Mouse (Mus musculus) heart, embryonic 14.5 days (tissue): ENCODE measurements around the gene Gapvd1. TPM values are rescaled to one million over a fixed set of nuclear protein-coding genes. Genes with fewer than 3 reads are reported as not detected.
"Not testable (repeated sequence)": the region's sequence is repeated elsewhere in the genome, so short reads cannot be mapped to it uniquely, and the experiment has no call there.

Source experiments
- ATAC-seq: fragments of 200-750 bp; cut with Nextera tagmentation; 2 replicates; pipeline ENCODE4 v1.8.0; 2017; ENCODE audit warnings: low read depth, moderate TSS enrichment; ENCODE audit not compliant: insufficient number of reproducible peaks, insufficient read depth, low FRiP score
- H3K27ac ChIP-seq, 2 experiments: fragments of 200-500 bp in 1 of 2; fragments of 300-500 bp in 1 of 2; sonication (generic) in 1 of 2; replicated peaks in 1 of 2; 2 replicates each; pipeline ENCODE4 v1.5.1; 2012 to 2014; ENCODE audit warnings: low read depth in 2 of 2, low read length in 2 of 2, control low read depth in 1 of 2, mild to moderate bottlenecking in 1 of 2, mixed read lengths in 1 of 2; ENCODE audit not compliant: control insufficient read depth in 1 of 2, insufficient read depth in 1 of 2
- H3K27me3 ChIP-seq: fragments of 300-500 bp; sonication (generic); 2 replicates; pipeline ENCODE4 v1.6.1; 2014; ENCODE audit warnings: mild to moderate bottlenecking, low read length, control low read depth; ENCODE audit not compliant: control insufficient read depth, insufficient read depth
- H3K36me3 ChIP-seq: fragments of 300-500 bp; sonication (generic); 2 replicates; pipeline ENCODE4 v1.6.1; 2014; ENCODE audit warnings: mild to moderate bottlenecking, control low read depth, low read length, mixed read lengths; ENCODE audit not compliant: control insufficient read depth, insufficient read depth
- H3K4me1 ChIP-seq, 2 experiments: fragments of 200-500 bp in 1 of 2; fragments of 300-500 bp in 1 of 2; sonication (generic) in 1 of 2; 2 replicates each; pipeline ENCODE4 v1.6.1; 2012 to 2014; ENCODE audit warnings: low read length in 2 of 2, control low read depth in 1 of 2, mixed read lengths in 1 of 2; ENCODE audit not compliant: control insufficient read depth in 2 of 2, insufficient read depth in 2 of 2
- H3K4me2 ChIP-seq: fragments of 300-500 bp; sonication (generic); 2 replicates; pipeline ENCODE4 v1.6.1; 2014; ENCODE audit warnings: mild to moderate bottlenecking, low read length
- H3K4me3 ChIP-seq, 2 experiments: fragments of 200-500 bp in 1 of 2; fragments of 300-500 bp in 1 of 2; sonication (generic) in 1 of 2; 2 replicates each; pipeline ENCODE4 v1.5.1; 2012 to 2014; ENCODE audit warnings: low read length in 2 of 2, mild to moderate bottlenecking in 2 of 2, control low read depth in 1 of 2, low read depth in 1 of 2, moderate library complexity in 1 of 2; ENCODE audit not compliant: control insufficient read depth in 1 of 2, insufficient read depth in 1 of 2
- H3K9ac ChIP-seq: fragments of 300-500 bp; sonication (generic); 2 replicates; pipeline ENCODE4 v1.6.1; 2014; ENCODE audit warnings: mild to moderate bottlenecking, low read length
- H3K9me3 ChIP-seq: fragments of 300-500 bp; sonication (generic); 2 replicates; pipeline ENCODE4 v1.6.1; 2016; ENCODE audit warnings: low read length, control low read depth; ENCODE audit not compliant: control insufficient read depth
- WGBS: fragments of 180-500 bp; shearing (Covaris S2); extraction: QIAGEN DNeasy Blood & Tissue Kit; methylation state at CpG from one replicate; pipeline ENCODE4 v1.1.7; 2014; 5-methylcytosine and 5-hydroxymethylcytosine counted together
- polyA plus RNA-seq: library from polyadenylated mRNA; unstranded; fragments of >200 nt; fragmentation: Nextera tagmentation; extraction: Ambion mirVana; gene quantifications from 2 replicates; pipeline ENCODE4 v1.2.1, GENCODE M21; 2014

The Gapvd1 gene
- polyA plus RNA-seq, 1 experiment from 2014 or later: 66.2 TPM

GRCm38 (mm10) chr2:34770951-34771350, 15.9 kb upstream of the Gapvd1 start:
- H3K4me1 ChIP-seq: peaks cover 8 to 34% of the 10 kb centered on the region in 2 experiments
- H3K36me3 ChIP-seq: peaks cover 35% of the 10 kb centered on the region
- peak overlapping the region; percentile 86 to 88 for H3K4me3 ChIP-seq
- peak overlapping the region; percentile 98 for H3K9ac ChIP-seq
- no peaks in the 10 kb centered on the region for H3K9me3 ChIP-seq
- H3K27ac ChIP-seq: peak overlapping the region; percentile 87 to 92
- no peak for ATAC-seq
- H3K4me2 ChIP-seq: peak overlapping the region; percentile 79
- no peaks in the 10 kb centered on the region for H3K27me3 ChIP-seq
- WGBS: 3% methylated on average over 6 of the region's 6 CpGs

GRCm38 (mm10) chr2:34770049-34770448, 15.0 kb upstream of the Gapvd1 start:
- Histone ChIP-seq H3K9me3 (no peaks in the 10 kb centered on the region), H3K27ac (no peak overlapping the region), H3K4me3 (no peak overlapping the region), H3K36me3 (peaks cover 26% of the 10 kb centered on the region), H3K27me3 (no peaks in the 10 kb centered on the region), H3K4me1 (peaks cover 8 to 25% of the 10 kb centered on the region in 2 experiments), H3K9ac (no peak overlapping the region), H3K4me2 (peak overlapping the region; percentile 79; the same call in 1 of the 2 replicates)
- no peak for ATAC-seq
- WGBS: 91% methylated on average over 2 of the region's 2 CpGs

GRCm38 (mm10) chr2:34764801-34765200, 9.8 kb upstream of the Gapvd1 start:
- no peak overlapping the region for H3K4me3 ChIP-seq
- H3K27me3 ChIP-seq: no peaks in the 10 kb centered on the region
- H3K4me1 ChIP-seq: no peaks in the 10 kb centered on the region
- no peaks in the 10 kb centered on the region for H3K9me3 ChIP-seq
- no peak overlapping the region for H3K4me2 ChIP-seq
- no peak for ATAC-seq
- no peaks in the 10 kb centered on the region for H3K36me3 ChIP-seq
- no peak overlapping the region for H3K9ac ChIP-seq
- no peak overlapping the region for H3K27ac ChIP-seq
- WGBS: 68% methylated on average over 12 of the region's 12 CpGs

GRCm38 (mm10) chr2:34762872-34763271, 7.8 kb upstream of the Gapvd1 start:
- Histone ChIP-seq H3K4me2 (no peak overlapping the region), H3K27me3 (no peaks in the 10 kb centered on the region), H3K36me3 (no peaks in the 10 kb centered on the region), H3K27ac (no peak overlapping the region), H3K4me3 (no peak overlapping the region), H3K9me3 (no peaks in the 10 kb centered on the region), H3K9ac (no peak overlapping the region), H3K4me1 (no peaks in the 10 kb centered on the region)
- 56% methylated on average over 2 of the region's 2 CpGs for whole genome bisulfite sequencing
- no peak for ATAC-seq

GRCm38 (mm10) chr2:34762174-34762573, 7.1 kb upstream of the Gapvd1 start:
- Histone ChIP-seq H3K27me3 (no peaks in the 10 kb centered on the region), H3K9me3 (no peaks in the 10 kb centered on the region), H3K36me3 (no peaks in the 10 kb centered on the region), H3K4me2 (no peak overlapping the region), H3K4me1 (no peaks in the 10 kb centered on the region), H3K9ac (no peak overlapping the region), H3K27ac (no peak overlapping the region), H3K4me3 (no peak overlapping the region)
- 66% methylated on average over 2 of the region's 2 CpGs for WGBS
- ATAC-seq: no peak

- 86% methylated on average over 5 of the region's 5 CpGs for WGBS
- H3K4me3 ChIP-seq, H3K4me1 ChIP-seq, H3K36me3 ChIP-seq, H3K9ac ChIP-seq, ATAC-seq, H3K4me2 ChIP-seq, H3K27me3 ChIP-seq, H3K9me3 ChIP-seq, H3K27ac ChIP-seq: not testable (repeated sequence)
Measured at GRCm38 (mm10) chr2:34761272-34761671, 6.2 kb upstream of the Gapvd1 start.

GRCm38 (mm10) chr2:34757341-34757740, 2.3 kb upstream of the Gapvd1 start:
- Histone ChIP-seq H3K27me3 (no peaks in the 10 kb centered on the region), H3K9me3 (no peaks in the 10 kb centered on the region), H3K4me1 (peaks cover 5 to 6% of the 10 kb centered on the region in 2 experiments; a peak in 3 of 4 replicates), H3K4me2 (no peak overlapping the region), H3K4me3 (no peak overlapping the region), H3K27ac (no peak overlapping the region), H3K9ac (no peak overlapping the region), H3K36me3 (no peaks in the 10 kb centered on the region)
- no peak for ATAC-seq
- 50% methylated on average over 1 of the region's 1 CpGs for WGBS

- Histone ChIP-seq H3K27me3 (no peaks in the 10 kb centered on the region), H3K36me3 (no peaks in the 10 kb centered on the region), H3K4me3 (peak overlapping the region; percentile 59 to 75), H3K9ac (peak overlapping the region; percentile 97), H3K4me2 (peak overlapping the region; percentile 77), H3K4me1 (peaks cover 6 to 8% of the 10 kb centered on the region in 2 experiments), H3K9me3 (no peaks in the 10 kb centered on the region), H3K27ac (peak overlapping the region; percentile 68 to 92)
- peak; percentile 95 for ATAC-seq
- WGBS: under 1% methylated on average over 96 of the region's 106 CpGs
Measured at GRCm38 (mm10) chr2:34753811-34754550, 1.1 kb downstream of the Gapvd1 start.
